Mouse (Mus musculus): ENCODE results near the gene 4930548H24Rik. TPM values are rescaled to one million over a fixed set of nuclear protein-coding genes. Genes with fewer than 3 reads are reported as not detected.
"Not testable (repeated sequence)": the region's sequence is repeated elsewhere in the genome, so short reads cannot be mapped to it uniquely, and the experiment has no call there.

Gene 4930548H24Rik
- polyA plus RNA-seq, 1 experiment: not detected

- peaks cover 45% of the 10 kb centered on the region for H3K36me3 ChIP-seq (ENCODE audit: control insufficient read depth)
These were observed 41.7 kb downstream of the 4930548H24Rik start for GRCm38 (mm10) chr5:31527117-31527680.

GRCm38 (mm10) chr5:31527707-31528106, 42.2 kb downstream of the 4930548H24Rik start, which contains the start of gene Supt7l:
Gene Supt7l, minus strand, starts transcription at chr5:31527807.
- H3K9me3 ChIP-seq (ENCODE audit: control insufficient read depth, low read length); H3K27me3 ChIP-seq (ENCODE audit: control insufficient read depth): not testable (repeated sequence)
- Histone ChIP-seq H3K36me3 (ENCODE audit: control insufficient read depth) (peaks cover 45% of the 10 kb centered on the region), H3K4me3 (replicated peaks) (peak within 1 kb of the TSS; percentile 89), H3K4me1 (ENCODE audit: control insufficient read depth) (peaks cover 32% of the 10 kb centered on the region)

More at GRCm38 (mm10) chr5:31527117-31527680, 41.7 kb downstream of the 4930548H24Rik start:
- Histone ChIP-seq H3K9me3 (ENCODE audit: control insufficient read depth, low read length) (no peaks in the 10 kb centered on the region), H3K4me3 (replicated peaks) (peak overlapping the region; percentile 89), H3K27me3 (ENCODE audit: control insufficient read depth) (no peaks in the 10 kb centered on the region), H3K4me1 (ENCODE audit: control insufficient read depth) (peaks cover 32% of the 10 kb centered on the region)
- TF ChIP-seq TAL1 (IDR thresholded peaks at IDR 0.05; ENCODE audit: low read length): no peak

GRCm38 (mm10) chr5:31528560-31528959, 43.0 kb downstream of the 4930548H24Rik start:
- TF ChIP-seq TAL1 (IDR thresholded peaks at IDR 0.05; ENCODE audit: low read length): no peak
- TF ChIP-seq GATA1 (IDR thresholded peaks at IDR 0.05; ENCODE audit: low read length): no peak
- H3K4me3 ChIP-seq (replicated peaks): no peak overlapping the region

GRCm38 (mm10) chr5:31535228-31535627, 49.7 kb downstream of the 4930548H24Rik start:
- peaks cover 87% of the 10 kb centered on the region for H3K36me3 ChIP-seq (ENCODE audit: control insufficient read depth)
- H3K4me1 ChIP-seq (ENCODE audit: control insufficient read depth): no peaks in the 10 kb centered on the region
- H3K27me3 ChIP-seq (ENCODE audit: control insufficient read depth): no peaks in the 10 kb centered on the region

More at GRCm38 (mm10) chr5:31528560-31528959, 43.0 kb downstream of the 4930548H24Rik start:
- Histone ChIP-seq H3K27me3 (ENCODE audit: control insufficient read depth) (no peaks in the 10 kb centered on the region), H3K9me3 (ENCODE audit: control insufficient read depth, low read length) (no peaks in the 10 kb centered on the region), H3K36me3 (ENCODE audit: control insufficient read depth) (peaks cover 48% of the 10 kb centered on the region), H3K4me1 (ENCODE audit: control insufficient read depth) (peaks cover 32% of the 10 kb centered on the region)

More at GRCm38 (mm10) chr5:31535228-31535627, 49.7 kb downstream of the 4930548H24Rik start:
- no peaks in the 10 kb centered on the region for H3K9me3 ChIP-seq (ENCODE audit: control insufficient read depth, low read length)
- no peak overlapping the region for H3K4me3 ChIP-seq (replicated peaks)
- TF ChIP-seq TAL1 (IDR thresholded peaks at IDR 0.05; ENCODE audit: low read length): no peak
- no peak for TF ChIP-seq GATA1 (IDR thresholded peaks at IDR 0.05; ENCODE audit: low read length)

Other genes starting within 250 kb of the 4930548H24Rik start
- gene Nrbp1, start 244.9 kb upstream of the 4930548H24Rik start, polyA plus RNA-seq (2012): 2.3 and 2.6 TPM in 2 replicates
- gene Gm9970, start 244.5 kb upstream of the 4930548H24Rik start, polyA plus RNA-seq (2012): not detected in 2 replicates
- 0.06 and 0.14 TPM in 2 replicates for gene Krtcap3, start 234.0 kb upstream of the 4930548H24Rik start, polyA plus RNA-seq (2012)
- 0.30 and 0.43 TPM in 2 replicates for gene Ift172, start 194.6 kb upstream of the 4930548H24Rik start, polyA plus RNA-seq (2012)
- 0.17 TPM in 1 of 2 replicates, not detected in the other for gene Fndc4, start 189.7 kb upstream of the 4930548H24Rik start, polyA plus RNA-seq (2012)
- gene Gckr, start 188.3 kb upstream of the 4930548H24Rik start, polyA plus RNA-seq (2012): not detected in 2 replicates
- 0.64 and 0.87 TPM in 2 replicates for gene Zfp512, start 33.3 kb upstream of the 4930548H24Rik start, polyA plus RNA-seq (2012)
- gene Gpn1, start 9.0 kb downstream of the 4930548H24Rik start, polyA plus RNA-seq (2012): 0.31 and 0.81 TPM in 2 replicates
- gene Slc4a1ap, start 41.3 kb downstream of the 4930548H24Rik start, polyA plus RNA-seq (2012): 0.77 and 1.6 TPM in 2 replicates
- 0.54 and 0.64 TPM in 2 replicates for gene Supt7l, start 42.1 kb downstream of the 4930548H24Rik start, polyA plus RNA-seq (2012)
- gene Mrpl33, start 111.2 kb downstream of the 4930548H24Rik start, polyA plus RNA-seq (2012): 0.67 and 0.78 TPM in 2 replicates
- 1.3 and 2.2 TPM in 2 replicates for gene Rbks, start 211.9 kb downstream of the 4930548H24Rik start, polyA plus RNA-seq (2012)
- gene Babam2, start 211.9 kb downstream of the 4930548H24Rik start, polyA plus RNA-seq (2012): 7.0 and 9.5 TPM in 2 replicates

Measured in erythroblast, embryonic 14.5 days (primary cell).